Mouse (Mus musculus) midbrain, embryonic 13.5 days (tissue): ENCODE measurements around the gene Cyp4f37. TPM values are rescaled to one million over a fixed set of nuclear protein-coding genes. Genes with fewer than 3 reads are reported as not detected.
"Not testable (repeated sequence)": the region's sequence is repeated elsewhere in the genome, so short reads cannot be mapped to it uniquely, and the experiment has no call there.

ENCODE experiments used
- ATAC-seq: fragments of 200-750 bp; cut with Nextera tagmentation; 2 replicates; pipeline ENCODE4 v1.8.0; 2017; ENCODE audit warnings: mild to moderate bottlenecking, moderate TSS enrichment, moderate library complexity
- H3K27ac ChIP-seq: fragments of 300-500 bp; sonication (generic); 2 replicates; pipeline ENCODE4 v1.5.1; 2015; ENCODE audit warnings: inconsistent platforms, mild to moderate bottlenecking, moderate library complexity
- H3K27me3 ChIP-seq: fragments of 300-500 bp; sonication (generic); 2 replicates; pipeline ENCODE4 v1.6.1; 2015; ENCODE audit warnings: mild to moderate bottlenecking, inconsistent platforms
- H3K36me3 ChIP-seq: fragments of 300-500 bp; sonication (generic); 2 replicates; pipeline ENCODE4 v1.6.1; 2015; ENCODE audit warnings: mild to moderate bottlenecking, inconsistent platforms
- H3K4me1 ChIP-seq: fragments of 300-500 bp; sonication (generic); replicated peaks from 2 replicates; pipeline ENCODE4 v1.6.1; 2015; ENCODE audit warnings: inconsistent platforms
- H3K4me2 ChIP-seq: fragments of 300-500 bp; sonication (generic); replicated peaks from 2 replicates; pipeline ENCODE4 v1.6.1; 2015; ENCODE audit warnings: moderate library complexity, mild to moderate bottlenecking, inconsistent platforms
- H3K4me3 ChIP-seq: fragments of 300-500 bp; sonication (generic); replicated peaks from 2 replicates; pipeline ENCODE4 v1.5.1; 2015; ENCODE audit warnings: mild to moderate bottlenecking, inconsistent platforms
- H3K9ac ChIP-seq: fragments of 300-500 bp; sonication (generic); replicated peaks from 2 replicates; pipeline ENCODE4 v1.6.1; 2015; ENCODE audit warnings: mild to moderate bottlenecking, inconsistent platforms
- H3K9me3 ChIP-seq: fragments of 300-500 bp; sonication (generic); 2 replicates; pipeline ENCODE4 v1.6.1; 2016; ENCODE audit warnings: mild to moderate bottlenecking, inconsistent platforms
- WGBS: fragments of 180-500 bp; shearing (Covaris S2); methylation state at CpG from one replicate; pipeline ENCODE4 v1.1.7; 2015; 5-methylcytosine and 5-hydroxymethylcytosine counted together
- polyA plus RNA-seq: library from polyadenylated mRNA; unstranded; fragments of >200 nt; fragmentation: Nextera tagmentation; extraction: Ambion mirVana; gene quantifications from 2 replicates; pipeline ENCODE4 v1.2.1, GENCODE M21; 2015

Gene Cyp4f37
- 0.43 TPM in 1 of 2 replicates, not detected in the other for polyA plus RNA-seq

GRCm38 (mm10) chr17:32621018-32621417 lies at the start of gene Cyp4f37:
TSS of gene Cyp4f37 (plus strand) at chr17:32621309.
- not testable (repeated sequence) for H3K4me3 ChIP-seq, H3K4me2 ChIP-seq, H3K36me3 ChIP-seq, H3K4me1 ChIP-seq, H3K9ac ChIP-seq, H3K27me3 ChIP-seq, H3K9me3 ChIP-seq, ATAC-seq, H3K27ac ChIP-seq
- 81% methylated on average over 4 of the region's 4 CpGs for WGBS

- not testable (repeated sequence) for ATAC-seq, H3K4me1 ChIP-seq, H3K4me3 ChIP-seq, H3K9me3 ChIP-seq, H3K9ac ChIP-seq, H3K36me3 ChIP-seq, H3K27ac ChIP-seq, H3K27me3 ChIP-seq, H3K4me2 ChIP-seq
- 61% methylated on average over 2 of the region's 2 CpGs for WGBS
Measured at GRCm38 (mm10) chr17:32573286-32573685, 47.8 kb upstream of the Cyp4f37 start.

DNA sequence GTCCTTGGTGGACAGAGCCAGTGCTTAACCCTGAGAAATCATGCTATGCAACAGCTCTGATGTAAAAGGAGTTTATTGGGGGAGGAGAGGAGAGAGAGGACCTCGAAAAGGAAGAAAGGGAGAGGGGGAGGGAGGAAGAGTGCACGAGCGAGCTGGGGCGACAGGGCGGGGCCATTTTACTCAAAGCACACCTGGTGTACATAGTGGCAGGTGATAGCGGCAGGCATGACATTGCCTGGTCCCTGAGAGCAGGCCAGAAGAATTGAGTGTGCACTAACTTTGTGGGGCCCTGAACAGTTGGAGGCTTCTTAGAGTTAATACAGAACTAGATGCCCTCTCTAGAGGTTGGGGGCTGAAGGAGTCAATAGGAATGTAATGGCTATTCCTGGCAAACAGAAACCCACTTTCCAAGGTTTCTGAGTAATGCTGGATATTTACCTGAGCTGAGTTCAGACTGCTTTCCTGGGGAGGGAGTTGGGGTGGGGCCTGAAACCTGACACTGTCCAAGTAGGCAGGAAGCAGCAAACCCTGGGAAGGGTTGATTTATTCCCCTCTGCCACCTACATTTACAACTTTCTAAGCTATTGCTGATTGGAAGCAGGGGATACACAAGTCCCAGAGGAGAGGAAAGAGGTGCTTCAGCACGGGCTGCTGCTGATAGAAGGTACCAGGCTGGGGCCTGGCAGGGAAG lies 43.5 kb upstream of the Cyp4f37 start:
- no peak overlapping the region for H3K27ac ChIP-seq
- WGBS, result 63% methylated on average over 7 of the region's 7 CpGs
- no peaks in the 10 kb centered on the region for H3K27me3 ChIP-seq
- peaks cover 9% of the 10 kb centered on the region; the same call in 1 of the 2 replicates for H3K9me3 ChIP-seq
- no peak for ATAC-seq
- no peak overlapping the region for H3K9ac ChIP-seq
- no peak overlapping the region for H3K4me2 ChIP-seq
- H3K4me3 ChIP-seq, result no peak overlapping the region
- H3K4me1 ChIP-seq, result no peaks in the 10 kb centered on the region
- no peaks in the 10 kb centered on the region for H3K36me3 ChIP-seq

DNA sequence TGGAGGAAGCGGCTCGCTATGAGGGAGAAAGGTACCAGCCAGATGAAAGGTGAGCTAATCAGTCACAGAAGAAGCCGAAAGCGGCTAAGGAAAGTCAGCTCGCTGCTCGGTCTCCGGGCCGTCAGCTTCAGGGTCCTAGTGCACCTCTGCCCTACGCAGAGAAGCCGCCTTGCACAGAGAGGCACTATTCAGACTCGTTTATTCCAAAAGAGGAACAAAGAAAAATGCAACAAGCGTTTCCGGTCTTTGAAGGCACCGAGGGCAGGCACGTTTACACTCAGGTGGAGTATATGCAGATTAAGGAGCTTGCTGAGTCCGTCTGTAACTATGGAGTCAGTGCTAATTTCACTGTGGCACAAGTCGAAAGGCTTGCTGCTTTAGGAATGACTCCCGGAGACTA lies 24.6 kb upstream of the Cyp4f37 start:
- 91% methylated on average over 18 of the region's 18 CpGs for WGBS
- Histone ChIP-seq H3K9ac (no peak overlapping the region), H3K4me3 (no peak overlapping the region), H3K9me3 (no peaks in the 10 kb centered on the region), H3K36me3 (no peaks in the 10 kb centered on the region), H3K27ac (no peak overlapping the region), H3K4me2 (no peak overlapping the region), H3K27me3 (no peaks in the 10 kb centered on the region), H3K4me1 (no peaks in the 10 kb centered on the region)
- no peak for ATAC-seq

GRCm38 (mm10) chr17:32608055-32608454 lies 13.1 kb upstream of the Cyp4f37 start:
- 88% methylated on average over 1 of the region's 1 CpGs for WGBS
- no peaks in the 10 kb centered on the region for H3K4me1 ChIP-seq
- H3K36me3 ChIP-seq, result no peaks in the 10 kb centered on the region
- no peak overlapping the region for H3K9ac ChIP-seq
- no peak overlapping the region for H3K4me2 ChIP-seq
- no peak for ATAC-seq
- H3K4me3 ChIP-seq, result no peak overlapping the region
- no peaks in the 10 kb centered on the region for H3K9me3 ChIP-seq
- H3K27me3 ChIP-seq, result no peaks in the 10 kb centered on the region
- H3K27ac ChIP-seq, result no peak overlapping the region

DNA sequence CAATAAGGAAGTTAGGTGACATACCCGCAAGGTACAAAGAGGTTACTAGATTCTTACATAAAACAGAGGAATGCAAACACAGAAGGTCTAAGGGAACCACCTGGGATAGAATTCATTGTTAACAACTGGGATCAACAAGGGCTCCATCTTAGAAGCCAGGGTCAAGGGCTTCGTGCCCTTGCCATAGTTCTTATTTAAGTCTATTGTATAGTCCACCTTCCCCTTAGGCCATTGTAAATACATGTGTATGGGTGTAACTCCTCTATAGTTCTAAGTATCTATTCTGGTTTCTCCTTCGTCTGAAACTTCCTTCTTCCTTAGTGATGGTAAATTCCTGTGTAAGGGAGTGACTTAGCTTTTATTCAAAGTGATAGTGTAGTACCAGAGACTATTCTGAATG lies 10.9 kb upstream of the Cyp4f37 start:
- not testable (repeated sequence) for H3K4me2 ChIP-seq, H3K4me1 ChIP-seq, H3K27me3 ChIP-seq

GRCm38 (mm10) chr17:32610896-32611295 lies 10.2 kb upstream of the Cyp4f37 start:
- no peak for ATAC-seq
- Histone ChIP-seq H3K36me3 (no peaks in the 10 kb centered on the region), H3K4me1 (no peaks in the 10 kb centered on the region), H3K4me3 (no peak overlapping the region), H3K4me2 (no peak overlapping the region), H3K27me3 (no peaks in the 10 kb centered on the region), H3K9me3 (no peaks in the 10 kb centered on the region), H3K9ac (no peak overlapping the region), H3K27ac (no peak overlapping the region)
- WGBS, result 80% methylated on average over 3 of the region's 3 CpGs

More for the DNA sequence above, 10.9 kb upstream of the Cyp4f37 start:
- not testable (repeated sequence) for H3K4me3 ChIP-seq, H3K9me3 ChIP-seq, H3K9ac ChIP-seq, H3K36me3 ChIP-seq, H3K27ac ChIP-seq, ATAC-seq
- WGBS, result 83% methylated on average over 3 of the region's 3 CpGs

DNA sequence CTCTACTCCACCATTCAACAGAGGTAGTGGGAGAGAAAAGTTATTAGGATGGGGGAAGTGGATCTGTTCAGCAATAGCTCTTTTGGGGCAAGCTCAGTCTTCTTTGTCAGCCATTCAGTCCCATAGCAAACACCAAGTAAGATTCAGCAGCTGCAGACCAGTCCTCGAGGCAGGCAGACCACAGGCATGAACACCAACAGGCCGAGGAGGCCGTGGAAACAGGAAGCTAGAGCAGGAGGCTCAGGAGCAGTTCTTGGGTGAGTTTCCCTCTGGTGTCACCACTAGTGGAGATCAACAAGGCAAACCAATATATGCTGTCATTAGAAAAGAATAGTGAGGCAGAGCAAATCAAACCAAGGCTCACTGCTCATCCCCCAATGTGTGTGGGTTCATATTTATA lies 8.7 kb upstream of the Cyp4f37 start:
- no peaks in the 10 kb centered on the region for H3K4me1 ChIP-seq
- 87% methylated on average over 3 of the region's 3 CpGs for WGBS
- H3K9me3 ChIP-seq, result no peaks in the 10 kb centered on the region
- no peak overlapping the region for H3K27ac ChIP-seq
- H3K4me3 ChIP-seq, result no peak overlapping the region
- no peak overlapping the region for H3K9ac ChIP-seq
- H3K27me3 ChIP-seq, result no peaks in the 10 kb centered on the region
- no peak for ATAC-seq
- H3K36me3 ChIP-seq, result no peaks in the 10 kb centered on the region
- no peak overlapping the region for H3K4me2 ChIP-seq

- ATAC-seq, result no peak
- Histone ChIP-seq H3K9ac (no peak overlapping the region), H3K4me2 (no peak overlapping the region), H3K4me1 (no peaks in the 10 kb centered on the region), H3K27ac (no peak overlapping the region), H3K36me3 (no peaks in the 10 kb centered on the region), H3K27me3 (no peaks in the 10 kb centered on the region), H3K9me3 (no peaks in the 10 kb centered on the region; the same call in 1 of the 2 replicates), H3K4me3 (no peak overlapping the region)
- WGBS, result 73% methylated on average over 1 of the region's 1 CpGs
Measured at GRCm38 (mm10) chr17:32617252-32617651, 3.9 kb upstream of the Cyp4f37 start.

DNA sequence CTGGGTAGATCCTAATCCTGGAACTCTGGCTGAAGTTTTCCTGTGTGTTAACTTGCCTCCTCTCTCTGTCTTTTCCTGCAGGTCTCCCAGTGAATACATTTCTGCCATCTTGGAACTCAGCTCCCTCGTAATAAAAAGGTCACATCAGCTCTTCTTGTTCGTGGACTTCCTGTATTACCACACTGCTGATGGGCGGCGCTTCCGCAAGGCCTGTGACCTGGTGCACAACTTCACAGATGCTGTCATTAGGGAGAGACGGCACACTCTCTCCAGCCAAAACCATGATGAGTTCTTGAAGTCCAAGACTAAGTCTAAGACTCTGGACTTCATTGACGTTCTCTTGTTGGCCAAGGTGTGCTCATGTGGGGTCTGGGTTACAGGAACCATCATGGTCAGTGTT lies 8.6 kb downstream of the Cyp4f37 start:
- H3K9ac ChIP-seq, H3K4me3 ChIP-seq, ATAC-seq, H3K27me3 ChIP-seq, H3K36me3 ChIP-seq, H3K4me1 ChIP-seq, H3K27ac ChIP-seq, H3K4me2 ChIP-seq, H3K9me3 ChIP-seq: not testable (repeated sequence)
- WGBS, result 87% methylated on average over 7 of the region's 7 CpGs

GRCm38 (mm10) chr17:32631936-32632335 lies 10.8 kb downstream of the Cyp4f37 start:
- Histone ChIP-seq H3K9ac (no peak overlapping the region), H3K4me3 (no peak overlapping the region), H3K27me3 (no peaks in the 10 kb centered on the region), H3K36me3 (no peaks in the 10 kb centered on the region), H3K9me3 (no peaks in the 10 kb centered on the region), H3K27ac (no peak overlapping the region), H3K4me1 (no peaks in the 10 kb centered on the region), H3K4me2 (no peak overlapping the region)
- no peak for ATAC-seq
- WGBS, result 82% methylated on average over 3 of the region's 3 CpGs

DNA sequence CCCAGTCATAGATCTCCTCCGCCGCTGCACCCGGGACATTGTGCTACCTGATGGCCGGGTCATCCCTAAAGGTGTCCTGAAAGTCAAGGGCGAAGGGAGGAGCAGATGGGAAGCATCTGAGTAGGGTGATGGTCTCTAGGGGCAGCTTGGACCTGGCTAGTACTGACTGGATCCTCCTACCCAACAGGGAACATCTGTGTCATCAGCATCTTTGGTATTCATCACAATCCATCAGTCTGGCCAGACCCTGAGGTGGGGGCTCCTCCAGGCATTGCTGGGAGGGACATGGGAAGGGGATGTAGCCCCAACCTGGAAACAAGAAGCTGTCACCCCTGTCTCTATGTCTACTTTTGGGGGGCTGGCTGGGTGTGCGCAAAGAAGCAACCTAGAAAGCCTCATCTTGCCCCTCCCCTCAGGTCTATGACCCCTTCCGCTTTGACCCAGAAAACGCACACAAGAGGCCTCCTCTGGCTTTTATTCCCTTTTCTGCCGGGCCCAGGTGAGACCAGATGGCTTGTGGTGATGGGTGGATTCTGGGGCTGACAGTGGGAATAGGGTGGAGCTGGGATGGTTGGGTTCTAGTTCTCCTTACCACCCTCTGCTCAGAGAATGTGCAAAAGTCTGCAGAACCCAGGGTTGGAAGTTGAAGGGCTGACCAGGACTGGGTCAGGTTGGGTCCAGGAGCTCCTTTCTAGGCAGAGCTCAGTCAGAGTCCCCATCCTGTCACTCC lies 13.3 kb downstream of the Cyp4f37 start:
- H3K27me3 ChIP-seq, H3K4me1 ChIP-seq, H3K36me3 ChIP-seq, H3K9me3 ChIP-seq: not testable (repeated sequence)
- peak overlapping the region; percentile 64 for H3K9ac ChIP-seq
- H3K4me3 ChIP-seq, result peak overlapping the region; percentile 45
- WGBS, result 91% methylated on average over 9 of the region's 9 CpGs
- peak overlapping the region; percentile 64 for H3K4me2 ChIP-seq
- peak; percentile 58 for ATAC-seq
- H3K27ac ChIP-seq, result 0 out of 2 replicates have a peak overlapping the region, but pooled peaks have one; percentile 39
